Mouse (Mus musculus): ENCODE results near the gene Nrn1l. TPM values are rescaled to one million over a fixed set of nuclear protein-coding genes. Genes with fewer than 3 reads are reported as not detected.
A peak's percentile ranks its signal among the peaks of the same experiment; 100 is the strongest.

Nrn1l gene
- polyA plus RNA-seq, 1 experiment = not detected

DNA sequence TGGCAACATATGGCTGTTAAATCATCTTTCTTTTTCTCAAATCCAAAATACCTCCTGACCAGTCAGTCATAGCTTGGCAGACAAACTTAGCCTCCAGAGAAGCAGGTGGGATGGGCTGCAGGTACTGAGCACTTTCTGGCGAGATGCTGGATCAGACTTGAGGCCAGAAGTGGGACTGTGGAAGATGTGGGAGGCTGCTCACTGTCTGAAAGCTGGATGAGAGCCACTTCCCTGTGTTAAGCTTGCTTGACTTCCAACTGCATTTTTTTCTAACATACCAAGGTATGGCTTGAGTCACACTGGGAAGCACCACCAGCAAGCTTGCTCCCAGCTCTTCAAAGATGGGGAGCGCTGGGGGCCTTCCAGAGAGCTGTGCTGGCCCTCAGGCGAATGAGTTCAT lies 31.8 kb downstream of the Nrn1l start:
- Histone ChIP-seq H3K4me1 (ENCODE audit: control insufficient read depth, insufficient read depth, low read length) (0 out of 2 replicates have a peak, but pooled peaks cover 2% of the 10 kb centered on the region), H3K4me3 (ENCODE audit: insufficient read depth, low read length) (no peak overlapping the region), H3K27ac (ENCODE audit: insufficient read depth, low read depth, low read length) (no peak overlapping the region)
- TF ChIP-seq CTCF (IDR thresholded peaks at IDR 0.05; ENCODE audit: low read depth, low read length) (no peak), POLR2A (IDR thresholded peaks at IDR 0.05; ENCODE audit: borderline replicate concordance, low read depth, low read length) (no peak)

DNA sequence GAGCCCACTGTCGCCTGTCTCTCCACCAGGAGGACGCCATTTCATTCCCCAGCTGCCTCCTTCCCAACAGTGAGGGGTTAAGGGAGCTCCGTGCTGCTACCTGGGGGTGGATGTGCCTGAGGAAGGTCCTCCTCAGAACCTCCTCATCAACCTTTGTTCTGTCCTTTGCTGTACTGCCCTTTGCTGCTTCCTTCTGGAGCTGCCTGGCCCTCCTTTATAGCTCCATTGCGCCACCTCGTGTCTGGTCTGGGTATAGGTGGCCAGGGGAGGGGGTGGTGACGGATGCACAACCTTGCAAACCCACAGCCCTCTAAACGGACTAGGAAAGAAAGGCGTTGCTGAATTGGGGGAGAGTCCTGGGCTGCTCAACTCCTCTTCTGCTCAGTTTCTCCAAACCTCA lies 37.2 kb downstream of the Nrn1l start:
- TF ChIP-seq CTCF (IDR thresholded peaks at IDR 0.05; ENCODE audit: low read depth, low read length) = peak; percentile 80
- no peak for TF ChIP-seq POLR2A (IDR thresholded peaks at IDR 0.05; ENCODE audit: borderline replicate concordance, low read depth, low read length)
- Histone ChIP-seq H3K4me3 (ENCODE audit: insufficient read depth, low read length) (no peak overlapping the region), H3K4me1 (ENCODE audit: control insufficient read depth, insufficient read depth, low read length) (no peaks in the 10 kb centered on the region), H3K27ac (ENCODE audit: insufficient read depth, low read depth, low read length) (no peak overlapping the region)

DNA sequence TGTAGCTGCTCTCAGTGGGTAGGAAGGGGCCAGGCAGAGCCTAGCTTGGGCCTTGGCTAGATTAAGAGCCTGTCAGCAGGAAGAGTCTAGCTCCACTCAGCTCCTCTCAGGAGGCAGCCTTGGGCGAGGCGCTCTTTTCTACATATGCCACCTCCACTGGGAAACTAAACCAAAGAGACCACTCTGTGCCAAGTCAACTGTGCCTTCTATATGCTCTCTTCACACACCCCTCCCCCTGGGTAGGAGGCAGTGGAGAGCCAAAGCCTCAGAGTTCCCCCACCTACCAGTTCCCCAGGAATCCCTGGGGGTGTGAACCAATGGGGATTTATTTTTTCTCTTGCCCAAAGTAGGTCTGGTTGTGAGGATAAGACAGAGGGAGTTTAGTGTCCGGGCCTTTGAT lies 37.9 kb downstream of the Nrn1l start:
- no peak overlapping the region for H3K27ac ChIP-seq (ENCODE audit: insufficient read depth, low read depth, low read length)
- H3K4me1 ChIP-seq (ENCODE audit: control insufficient read depth, insufficient read depth, low read length) = no peaks in the 10 kb centered on the region
- H3K4me3 ChIP-seq (ENCODE audit: insufficient read depth, low read length) = no peak overlapping the region
- TF ChIP-seq POLR2A (IDR thresholded peaks at IDR 0.05; ENCODE audit: borderline replicate concordance, low read depth, low read length) (no peak), CTCF (IDR thresholded peaks at IDR 0.05; ENCODE audit: low read depth, low read length) (no peak)

DNA sequence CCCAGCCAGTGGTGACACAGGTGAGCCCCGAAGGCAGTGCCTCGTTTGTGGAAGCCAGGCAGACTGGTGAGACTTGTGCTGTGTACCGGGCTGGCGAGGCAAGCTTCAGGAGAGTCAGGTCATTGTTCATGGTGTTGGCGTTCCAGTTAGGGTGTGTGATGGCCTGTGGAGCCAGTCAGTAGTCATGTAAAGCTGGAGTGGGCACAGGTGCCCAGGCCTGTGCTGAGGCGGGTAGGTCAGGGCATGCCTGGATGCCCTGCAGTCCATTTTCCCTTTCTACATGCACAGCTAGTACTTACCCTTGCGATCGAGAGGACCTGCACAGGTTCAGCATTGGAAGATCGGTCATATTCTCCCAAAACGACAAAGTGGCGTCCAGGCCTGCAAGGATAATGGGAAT lies 39.2 kb downstream of the Nrn1l start:
- no peak overlapping the region for H3K4me3 ChIP-seq (ENCODE audit: insufficient read depth, low read length)
- peaks cover 4% of the 10 kb centered on the region for H3K4me1 ChIP-seq (ENCODE audit: control insufficient read depth, insufficient read depth, low read length)
- no peak overlapping the region for H3K27ac ChIP-seq (ENCODE audit: insufficient read depth, low read depth, low read length)
- TF ChIP-seq POLR2A (IDR thresholded peaks at IDR 0.05; ENCODE audit: borderline replicate concordance, low read depth, low read length) = no peak

DNA sequence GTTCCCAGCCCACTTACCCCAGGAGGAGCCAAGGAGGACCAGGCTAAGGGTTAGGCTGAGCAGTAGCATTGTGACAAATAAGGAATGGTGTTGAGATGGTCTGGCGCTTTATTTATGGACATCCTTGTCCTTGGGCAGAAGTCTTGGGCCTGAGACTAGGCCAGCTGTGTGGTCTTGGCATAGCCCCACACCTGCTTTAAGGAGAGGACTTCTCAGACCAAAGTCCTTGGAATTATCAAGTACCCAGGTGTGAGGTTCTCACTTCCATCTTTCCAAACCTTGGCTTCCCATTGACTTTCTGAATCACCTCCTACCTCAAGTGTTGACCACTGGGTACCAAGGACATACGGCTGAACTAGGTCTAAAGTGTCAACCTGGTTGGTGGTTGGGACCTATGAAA lies 40.4 kb downstream of the Nrn1l start, which contains the start of gene Ctrl:
Gene Ctrl, minus strand, starts transcription at position 101 of the 400 bp plus-strand sequence.
- Histone ChIP-seq H3K4me3 (ENCODE audit: insufficient read depth, low read length) (no peak within 1 kb of the TSS), H3K4me1 (ENCODE audit: control insufficient read depth, insufficient read depth, low read length) (peaks cover 9% of the 10 kb centered on the region), H3K27ac (ENCODE audit: insufficient read depth, low read depth, low read length) (no peak within 1 kb of the TSS)
- TF ChIP-seq POLR2A (IDR thresholded peaks at IDR 0.05; ENCODE audit: borderline replicate concordance, low read depth, low read length) (no peak), CTCF (IDR thresholded peaks at IDR 0.05; ENCODE audit: low read depth, low read length) (no peak)

DNA sequence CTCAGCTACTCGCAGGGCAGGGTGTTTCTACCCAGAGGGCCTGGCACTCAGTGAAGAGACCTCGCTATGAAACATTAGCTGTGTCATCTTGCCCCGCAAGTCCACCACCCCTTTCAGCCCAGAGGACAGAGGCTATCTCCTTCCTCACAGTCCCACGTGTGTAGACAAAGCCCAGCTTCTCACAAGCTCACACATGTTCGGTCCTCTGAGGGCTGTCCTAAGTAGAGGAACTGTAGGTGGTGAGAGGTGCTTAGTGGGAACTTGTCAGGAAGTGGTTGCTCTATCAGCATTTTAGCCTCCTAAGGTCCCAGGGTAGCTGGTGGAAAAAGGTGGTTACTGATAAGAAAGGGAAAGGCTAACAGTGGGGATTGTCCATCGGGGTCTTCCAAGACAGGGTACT lies 41.7 kb downstream of the Nrn1l start:
- H3K27ac ChIP-seq (ENCODE audit: insufficient read depth, low read depth, low read length) = no peak overlapping the region
- no peak overlapping the region for H3K4me3 ChIP-seq (ENCODE audit: insufficient read depth, low read length)
- peaks cover 10% of the 10 kb centered on the region for H3K4me1 ChIP-seq (ENCODE audit: control insufficient read depth, insufficient read depth, low read length)
- no peak for TF ChIP-seq CTCF (IDR thresholded peaks at IDR 0.05; ENCODE audit: low read depth, low read length)
- no peak for TF ChIP-seq POLR2A (IDR thresholded peaks at IDR 0.05; ENCODE audit: borderline replicate concordance, low read depth, low read length)

DNA sequence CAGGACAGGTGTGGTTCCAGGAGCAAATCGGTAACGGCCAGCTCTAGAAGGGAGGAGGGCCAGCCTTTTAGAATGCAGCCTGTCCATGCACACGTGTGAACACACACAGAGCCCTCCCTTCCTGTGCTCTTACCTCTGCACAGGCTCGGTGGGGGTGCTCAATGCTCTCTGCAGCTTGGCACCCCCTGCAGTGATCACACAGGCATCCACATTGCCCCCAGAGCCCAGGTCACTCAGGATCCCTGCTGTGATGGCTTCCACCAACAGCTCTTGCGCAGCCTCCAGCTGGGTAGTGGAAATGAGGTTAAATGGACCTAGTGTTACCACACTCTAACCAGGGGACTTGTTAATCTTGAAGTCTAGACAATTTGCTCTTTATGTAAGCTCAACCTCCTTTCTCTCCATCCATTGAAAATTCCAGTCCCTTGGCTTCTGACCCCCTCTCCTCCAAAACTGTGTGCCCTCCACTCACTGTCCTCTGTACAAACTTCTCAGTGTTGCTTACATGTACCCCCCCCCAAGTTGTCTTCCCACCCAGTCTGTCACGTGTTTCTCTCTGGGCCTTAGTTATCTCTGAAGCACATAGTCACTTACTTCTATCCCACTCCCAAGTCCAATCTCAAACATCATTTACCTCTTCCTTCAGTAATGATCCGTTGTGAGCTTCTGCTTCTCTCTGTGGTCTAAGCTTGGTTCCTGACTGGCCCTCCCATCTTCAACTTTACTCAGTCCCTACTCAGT lies 42.7 kb downstream of the Nrn1l start:
- peaks cover 10% of the 10 kb centered on the region for H3K4me1 ChIP-seq (ENCODE audit: control insufficient read depth, insufficient read depth, low read length)
- H3K27ac ChIP-seq (ENCODE audit: insufficient read depth, low read depth, low read length) = no peak overlapping the region
- no peak for TF ChIP-seq CTCF (IDR thresholded peaks at IDR 0.05; ENCODE audit: low read depth, low read length)
- TF ChIP-seq POLR2A (IDR thresholded peaks at IDR 0.05; ENCODE audit: borderline replicate concordance, low read depth, low read length) = no peak
- peak overlapping the region; percentile 69; the same call in 1 of the 2 replicates for H3K4me3 ChIP-seq (ENCODE audit: insufficient read depth, low read length)

DNA sequence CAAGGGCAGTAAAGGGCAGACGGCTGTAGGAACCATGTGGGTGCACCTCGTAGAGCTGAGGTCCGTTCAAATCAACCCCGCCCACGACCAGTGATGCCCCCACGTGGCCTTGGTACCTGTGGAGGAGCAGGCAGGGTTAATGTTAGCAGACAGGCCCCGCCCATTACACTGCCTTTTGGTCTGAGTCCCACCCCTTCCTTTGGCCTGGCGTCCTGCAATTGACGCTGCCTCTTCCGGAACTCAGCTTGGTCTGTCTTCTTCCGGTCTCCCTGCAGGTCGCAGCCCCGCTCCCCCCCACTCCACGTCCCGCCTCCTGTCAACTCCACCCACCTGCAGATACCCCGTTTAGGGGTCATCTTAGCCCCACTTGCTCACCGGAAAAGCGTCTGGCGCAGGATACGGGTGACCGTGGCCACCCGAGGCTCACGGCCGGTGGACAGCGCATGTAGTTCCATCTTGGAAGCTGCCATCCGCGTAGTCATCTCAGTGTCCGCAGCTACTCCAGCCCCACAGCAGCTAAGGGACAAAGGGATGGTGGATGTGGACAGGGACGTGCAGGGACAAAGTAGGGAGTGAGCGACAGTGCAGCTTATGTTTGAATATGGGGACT lies 43.6 kb downstream of the Nrn1l start:
- TF ChIP-seq CTCF (IDR thresholded peaks at IDR 0.05; ENCODE audit: low read depth, low read length) (no peak), POLR2A (IDR thresholded peaks at IDR 0.05; ENCODE audit: borderline replicate concordance, low read depth, low read length) (no peak)
- H3K4me3 ChIP-seq (ENCODE audit: insufficient read depth, low read length) = peak overlapping the region; percentile 69
- peak overlapping the region; percentile 74 for H3K27ac ChIP-seq (ENCODE audit: insufficient read depth, low read depth, low read length)
- H3K4me1 ChIP-seq (ENCODE audit: control insufficient read depth, insufficient read depth, low read length) = peaks cover 10% of the 10 kb centered on the region

DNA sequence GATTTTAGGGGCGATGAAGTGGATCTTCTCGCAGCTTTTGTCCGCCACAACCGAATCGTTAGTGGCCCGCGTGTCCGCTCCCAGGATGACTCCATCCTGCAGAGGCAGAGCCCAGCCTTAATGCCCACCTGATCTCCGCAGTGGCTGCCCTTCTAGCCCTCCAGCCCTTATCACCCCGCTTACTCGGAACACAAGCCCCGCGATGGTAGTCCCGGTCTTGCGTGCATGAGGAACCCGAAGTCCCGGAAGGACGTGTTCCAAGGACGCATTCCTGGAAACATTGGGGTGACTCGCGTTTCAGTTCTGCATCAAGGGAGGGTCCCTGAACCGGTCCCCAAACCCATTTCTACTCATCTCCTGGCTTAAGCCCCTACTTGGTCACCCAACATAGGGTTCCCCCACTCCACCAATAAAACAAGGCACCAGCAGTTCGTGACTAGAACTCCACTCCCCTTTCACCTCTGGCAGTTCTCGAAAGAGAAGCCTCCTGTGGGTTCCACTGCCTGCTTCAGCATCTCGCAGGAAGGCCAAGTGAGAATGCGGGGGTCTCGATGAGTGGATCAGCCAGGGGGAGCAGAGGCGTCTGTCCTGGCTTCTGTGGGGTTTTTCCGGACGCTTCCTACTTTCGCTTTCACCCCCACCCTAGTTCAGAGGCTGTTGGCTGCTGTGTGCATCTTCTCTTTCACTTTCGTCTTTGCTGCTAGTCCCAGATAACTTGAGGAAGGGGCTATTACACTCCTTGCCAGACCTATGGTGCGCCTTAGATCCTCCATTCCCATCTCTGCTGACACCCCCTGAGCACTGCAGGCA lies 44.3 kb downstream of the Nrn1l start:
- Histone ChIP-seq H3K4me1 (ENCODE audit: control insufficient read depth, insufficient read depth, low read length) (peaks cover 10% of the 10 kb centered on the region), H3K27ac (ENCODE audit: insufficient read depth, low read depth, low read length) (peak overlapping the region; percentile 74), H3K4me3 (ENCODE audit: insufficient read depth, low read length) (peak overlapping the region; percentile 69)
- TF ChIP-seq POLR2A (IDR thresholded peaks at IDR 0.05; ENCODE audit: borderline replicate concordance, low read depth, low read length) (no peak), CTCF (IDR thresholded peaks at IDR 0.05; ENCODE audit: low read depth, low read length) (no peak)

DNA sequence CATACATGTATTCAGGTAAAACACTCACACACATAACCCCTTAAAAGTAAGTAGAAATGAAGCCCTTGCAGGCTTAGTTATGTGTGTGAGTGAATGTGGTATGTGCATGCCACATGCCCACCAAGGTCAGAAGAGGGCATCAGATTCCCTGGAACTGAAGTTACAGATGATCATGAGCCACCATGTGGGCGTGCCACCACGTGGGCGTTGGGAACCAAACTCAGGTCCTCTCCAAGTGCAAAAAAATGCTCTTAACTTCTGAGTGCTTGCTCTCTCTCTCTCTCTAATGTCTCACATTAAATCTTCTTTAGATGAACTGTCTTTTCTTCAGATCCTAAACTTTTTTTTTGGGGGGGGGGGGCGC lies 44.9 kb downstream of the Nrn1l start, which contains the start of gene Psmb10:
Gene Psmb10, minus strand, starts transcription at position 139 of the 364 bp plus-strand sequence.
- TF ChIP-seq CTCF (IDR thresholded peaks at IDR 0.05; ENCODE audit: low read depth, low read length) = no peak
- no peak for TF ChIP-seq POLR2A (IDR thresholded peaks at IDR 0.05; ENCODE audit: borderline replicate concordance, low read depth, low read length)
- Histone ChIP-seq H3K4me1 (ENCODE audit: control insufficient read depth, insufficient read depth, low read length) (peaks cover 10% of the 10 kb centered on the region), H3K4me3 (ENCODE audit: insufficient read depth, low read length) (peak within 1 kb of the TSS; percentile 69), H3K27ac (ENCODE audit: insufficient read depth, low read depth, low read length) (peak within 1 kb of the TSS; percentile 74)
